Mouse (Mus musculus): Measurements from ENCODE around the gene Cs.

Gene Cs

DNA sequence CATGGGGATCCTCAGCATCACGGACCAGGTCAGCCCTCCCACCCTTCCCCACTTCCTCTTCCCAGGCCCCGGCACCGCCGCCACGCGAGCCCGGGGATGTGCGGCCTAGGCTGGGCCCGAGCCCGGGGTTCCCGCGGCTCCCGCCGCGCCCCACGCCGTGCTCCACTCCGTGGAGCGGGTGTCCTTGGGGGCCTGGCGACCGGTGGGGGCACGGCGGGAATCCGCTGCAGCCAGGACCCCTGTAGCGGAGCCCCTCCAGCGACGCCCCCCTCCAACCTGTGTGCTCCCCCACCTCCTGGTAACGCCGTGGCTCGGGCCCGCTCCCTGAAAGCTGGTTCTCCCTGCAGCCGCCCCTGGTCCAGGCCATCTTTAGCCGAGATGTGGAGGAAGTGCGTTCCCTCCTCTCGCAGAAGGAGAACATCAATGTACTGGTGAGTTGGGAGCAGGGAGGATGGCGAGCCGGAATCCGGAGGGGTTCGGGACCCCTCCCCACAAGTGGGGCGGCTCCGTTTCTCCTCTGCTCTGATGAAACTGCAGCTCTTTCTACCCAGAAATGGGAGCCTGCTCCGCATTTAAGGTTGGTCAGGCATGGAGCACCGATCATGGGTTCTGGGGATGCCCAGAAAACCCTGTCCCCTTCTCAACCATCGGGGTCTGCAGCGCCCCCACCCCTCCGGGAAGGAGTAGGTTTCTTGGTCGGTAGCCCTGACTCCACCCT is 39.8 kb downstream of the Cs start:
- DNase-seq: peak; percentile 62

DNA sequence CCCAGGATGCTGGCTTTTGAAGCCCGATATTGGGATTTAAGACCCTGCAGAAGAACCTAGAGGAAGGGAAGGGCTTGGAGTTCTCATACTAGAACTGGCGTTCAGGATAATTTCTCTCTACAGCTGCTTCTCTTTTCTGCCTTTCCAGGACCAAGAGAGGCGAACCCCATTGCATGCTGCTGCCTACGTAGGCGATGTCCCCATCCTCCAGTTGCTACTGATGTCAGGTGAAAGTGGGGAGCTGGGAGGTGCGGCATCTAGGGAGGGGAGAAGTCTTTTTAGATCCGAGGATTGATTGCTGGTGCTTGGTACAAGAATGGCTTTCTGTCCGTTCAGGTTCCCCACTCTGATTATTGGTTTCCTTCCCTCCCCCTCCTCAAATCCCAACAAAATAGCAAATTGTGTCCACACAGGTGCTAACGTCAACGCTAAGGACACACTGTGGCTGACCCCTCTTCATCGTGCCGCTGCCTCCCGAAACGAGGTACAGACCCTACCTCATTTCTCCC is 40.5 kb downstream of the Cs start:
- no peak for DNase-seq

DNA sequence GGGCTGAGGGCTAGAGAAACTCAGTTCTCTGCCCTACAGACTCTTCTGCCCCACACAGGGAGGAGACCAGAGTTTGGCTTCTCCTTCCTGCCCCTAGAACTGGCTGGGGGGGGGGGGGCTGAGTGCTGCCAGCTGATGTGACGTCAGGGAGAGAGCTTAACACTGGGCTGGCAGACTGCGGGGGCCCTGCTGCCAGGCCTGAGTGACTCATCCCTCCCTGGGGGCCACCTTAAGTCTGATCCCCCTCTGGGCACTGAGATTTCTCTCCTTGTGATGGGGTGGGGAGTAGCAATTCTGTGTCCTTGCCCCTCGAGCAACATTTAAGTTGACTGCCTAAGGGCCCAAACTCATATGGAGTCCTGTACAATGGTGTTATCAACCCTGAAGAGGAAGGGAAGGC is 40.9 kb downstream of the Cs start:
- no peak for DNase-seq

DNA sequence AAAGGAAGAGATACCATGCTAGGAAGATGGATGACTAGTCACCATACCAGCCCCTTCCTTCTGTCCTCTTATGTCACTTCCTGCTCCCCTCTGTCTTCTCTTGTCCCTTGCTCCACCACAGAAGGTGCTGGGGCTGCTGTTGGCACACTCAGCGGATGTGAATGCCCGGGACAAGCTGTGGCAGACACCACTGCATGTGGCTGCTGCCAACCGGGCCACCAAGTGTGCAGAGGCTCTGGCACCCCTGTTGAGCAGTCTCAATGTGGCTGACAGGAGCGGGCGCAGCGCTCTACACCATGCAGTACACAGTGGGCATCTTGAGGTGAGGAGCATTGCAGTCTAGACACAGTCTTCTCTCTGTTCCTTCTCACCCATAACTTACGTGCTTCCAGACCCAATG is 41.7 kb downstream of the Cs start:
- no peak for DNase-seq

DNA sequence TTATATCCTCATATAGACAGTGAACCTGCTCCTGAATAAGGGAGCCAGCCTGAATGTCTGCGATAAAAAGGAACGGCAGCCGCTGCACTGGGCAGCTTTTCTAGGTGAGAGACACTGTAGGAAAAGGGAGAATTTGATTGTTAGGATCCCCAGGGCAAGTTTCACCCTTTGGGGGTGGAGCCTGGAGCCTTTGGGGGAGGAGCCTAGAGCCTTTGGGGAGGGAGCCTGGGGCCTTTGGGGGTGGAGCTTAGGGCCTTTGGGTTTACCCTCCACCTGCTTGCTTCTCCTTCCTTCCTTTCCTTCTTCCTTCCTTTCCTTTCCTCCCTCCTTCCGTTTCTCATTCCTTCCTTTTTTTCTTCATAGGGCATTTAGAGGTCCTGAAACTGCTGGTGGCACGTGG is 43.0 kb downstream of the Cs start:
- DNase-seq: no peak

DNA sequence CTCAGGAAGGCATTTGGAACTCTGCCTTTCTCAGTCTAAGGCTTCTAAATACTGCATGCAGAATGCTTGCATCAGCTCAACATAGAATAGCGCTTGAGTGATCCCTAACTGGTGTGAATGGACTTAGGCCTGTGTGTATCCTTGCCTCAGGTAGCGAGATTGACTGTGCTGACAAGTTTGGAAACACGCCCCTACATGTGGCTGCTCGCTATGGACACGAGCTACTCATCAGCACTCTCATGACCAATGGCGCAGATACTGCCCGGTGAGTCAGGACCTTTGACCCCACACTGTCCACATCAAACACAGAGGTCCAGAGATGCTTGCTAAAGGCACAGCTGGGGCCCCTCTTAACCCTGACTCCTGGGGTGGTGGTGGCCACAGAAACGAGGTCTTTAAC is 44.9 kb downstream of the Cs start:
- no peak for DNase-seq

DNA sequence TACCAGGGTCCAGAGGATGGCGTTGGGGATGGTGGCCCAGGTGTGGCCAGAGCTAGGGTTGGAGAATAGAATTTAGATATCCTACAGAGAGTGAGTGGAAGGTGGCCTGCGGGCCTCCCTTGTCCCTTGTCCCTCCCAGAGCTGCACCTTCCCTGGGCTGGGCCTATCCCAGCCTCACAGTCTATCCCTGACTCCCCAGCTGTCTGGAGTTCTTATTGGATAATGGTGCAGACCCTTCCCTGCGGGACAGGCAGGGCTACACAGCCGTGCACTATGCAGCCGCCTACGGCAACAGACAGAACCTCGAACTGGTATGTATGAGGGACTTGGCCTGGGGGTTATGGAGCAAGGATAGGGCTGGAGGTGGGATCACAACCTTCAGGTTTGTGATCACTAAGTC is 48.4 kb downstream of the Cs start:
- no peak for DNase-seq

DNA sequence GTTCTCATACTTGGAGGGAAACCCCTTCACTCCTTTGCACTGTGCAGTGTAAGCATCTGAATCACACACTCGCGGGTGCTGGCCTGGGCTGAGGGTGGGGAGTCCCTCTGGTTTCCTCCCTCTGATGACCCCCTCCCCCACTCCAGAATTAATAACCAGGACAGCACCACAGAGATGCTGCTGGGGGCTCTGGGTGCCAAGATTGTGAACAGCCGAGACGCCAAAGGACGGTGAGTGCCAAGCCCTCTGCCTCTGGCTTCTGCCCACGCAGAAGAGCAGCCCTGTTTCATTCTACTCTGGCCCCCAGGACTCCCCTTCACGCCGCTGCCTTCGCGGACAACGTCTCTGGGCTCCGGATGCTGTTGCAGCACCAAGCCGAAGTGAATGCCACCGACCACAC is 51.4 kb downstream of the Cs start:
- no peak for DNase-seq

DNA sequence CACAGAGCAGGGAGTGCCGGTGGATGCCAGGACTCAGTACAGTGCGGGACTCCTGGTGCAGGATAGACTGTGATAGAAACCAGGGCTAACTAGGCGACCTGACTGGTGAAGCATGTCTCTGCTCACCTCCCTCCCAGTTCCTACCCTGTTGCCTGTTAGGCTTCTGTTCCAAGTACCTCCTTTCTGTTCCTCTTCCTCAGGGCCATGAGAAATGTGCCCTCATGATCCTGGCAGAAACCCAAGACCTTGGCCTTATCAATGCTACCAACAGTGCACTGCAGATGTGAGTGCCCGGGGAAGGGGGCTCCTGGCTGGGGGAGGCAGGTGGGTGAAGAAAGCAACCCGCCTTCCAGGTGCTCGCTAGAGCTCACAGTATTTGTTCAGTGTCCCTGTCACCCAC is 52.0 kb downstream of the Cs start:
- no peak for DNase-seq

DNA sequence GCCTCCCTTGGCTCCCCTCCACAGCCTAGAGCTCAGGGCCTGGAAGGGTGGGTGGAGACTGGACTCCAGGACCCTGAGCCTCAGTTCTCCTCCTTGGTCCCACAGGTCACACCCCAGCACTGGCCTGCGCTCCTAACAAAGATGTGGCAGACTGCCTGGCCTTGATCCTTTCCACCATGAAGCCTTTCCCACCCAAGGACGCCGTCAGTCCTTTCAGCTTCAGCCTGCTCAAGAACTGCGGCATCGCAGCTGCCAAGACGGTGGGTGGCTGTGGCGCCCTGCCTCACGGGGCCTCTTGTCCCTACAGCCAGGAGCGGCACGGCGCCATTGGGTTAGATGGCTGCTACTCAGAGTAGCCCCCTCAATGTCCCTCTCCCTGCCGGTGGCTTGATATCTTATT is 52.8 kb downstream of the Cs start:
- DNase-seq: no peak

DNA sequence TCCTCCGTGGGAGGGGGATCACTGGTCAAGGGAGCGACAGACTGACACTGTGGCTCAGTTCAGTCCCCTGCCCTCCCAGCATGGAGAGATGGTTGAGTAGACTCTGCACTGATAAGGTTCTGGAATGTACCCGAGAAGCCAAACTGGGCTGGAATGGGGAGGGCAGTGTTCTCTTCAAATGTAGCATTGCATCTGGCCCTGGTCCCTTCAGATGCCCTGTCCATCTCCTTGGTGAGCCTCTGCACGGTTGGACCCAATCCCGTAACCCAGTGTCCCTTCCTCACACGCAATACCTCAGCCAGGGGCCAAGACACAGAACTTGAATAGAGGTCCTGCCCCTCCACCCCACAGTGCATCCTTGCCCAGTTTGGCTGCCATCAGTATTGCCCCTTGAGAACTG is 54.3 kb downstream of the Cs start:
- DNase-seq: no peak

DNA sequence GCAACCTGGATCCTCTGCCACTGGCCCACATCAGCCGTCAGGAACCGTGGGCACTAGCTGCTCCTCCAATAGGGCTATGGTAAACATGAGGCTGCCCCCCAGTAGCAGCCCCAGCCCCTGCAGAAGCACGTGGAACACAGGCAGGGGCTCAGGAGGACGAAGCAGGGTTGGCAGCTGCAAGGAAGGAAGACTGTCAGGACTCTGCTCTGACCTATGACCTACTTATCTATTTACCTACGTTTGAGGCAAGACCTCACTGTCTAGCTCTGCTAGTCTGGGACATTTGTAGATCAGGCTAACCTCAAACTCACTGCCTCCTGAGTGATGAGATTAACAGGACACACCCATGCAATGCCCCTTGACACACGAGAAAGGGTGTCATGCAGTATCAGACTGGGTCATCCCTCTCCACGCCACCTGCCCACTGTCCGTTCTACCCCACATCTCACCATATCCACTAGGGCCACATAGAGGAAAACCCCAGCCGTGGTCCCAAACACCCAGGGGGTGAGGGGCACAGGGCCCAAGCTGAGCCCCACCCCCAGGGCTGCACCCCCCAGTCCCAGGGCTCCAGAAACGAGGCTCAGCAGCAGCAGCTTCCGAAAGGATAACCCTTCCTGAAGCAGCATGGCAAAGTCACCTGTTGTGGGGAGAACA is 58.6 kb downstream of the Cs start:
- DNase-seq: no peak

DNA sequence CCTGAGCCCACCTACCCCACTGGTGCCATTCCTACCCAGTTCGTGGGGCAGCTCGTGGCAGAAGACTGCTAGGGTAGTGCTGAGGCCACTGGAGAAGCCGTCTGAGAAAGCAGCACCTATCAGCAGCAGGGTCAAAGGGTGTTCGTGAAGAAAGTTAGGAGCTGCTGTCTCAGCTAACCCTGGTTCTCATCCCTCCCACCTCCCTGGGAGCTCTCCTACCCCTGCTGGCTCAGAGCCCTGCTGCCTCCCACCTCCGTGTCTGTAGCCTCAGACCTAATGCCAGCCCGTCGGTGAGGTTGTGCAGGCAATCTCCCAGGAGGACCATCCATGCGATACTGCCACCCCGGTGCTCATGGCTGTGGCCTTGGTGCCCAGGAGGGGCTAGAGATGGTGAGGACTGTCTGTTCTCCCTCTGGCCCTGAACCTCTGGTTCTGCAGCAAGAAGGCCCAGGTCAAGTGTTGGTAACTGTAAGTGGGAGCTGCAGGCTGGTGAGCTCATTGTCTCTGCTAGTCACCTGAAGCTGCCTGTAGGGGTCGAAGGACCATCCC is 59.3 kb downstream of the Cs start:
- DNase-seq: no peak

DNA sequence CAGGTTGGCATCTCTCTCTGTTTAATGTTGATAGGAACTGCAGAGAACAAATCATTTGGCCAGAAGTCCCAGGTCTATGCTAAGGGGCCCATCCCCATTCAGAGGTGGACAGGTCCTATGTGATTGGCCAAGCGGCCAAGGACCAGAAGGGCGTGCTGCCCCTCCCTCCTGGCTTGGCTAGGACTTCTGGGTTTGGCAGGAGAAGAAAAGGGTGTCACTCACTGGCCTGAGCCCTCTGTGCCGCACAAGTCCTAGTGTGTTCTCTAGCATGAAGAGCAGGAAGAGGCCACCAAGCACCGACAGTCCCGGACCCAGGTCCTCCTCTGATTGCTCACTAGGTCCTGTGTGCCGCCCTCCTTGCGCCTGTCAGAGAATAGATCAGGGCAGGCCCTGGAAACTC is 59.9 kb downstream of the Cs start:
- no peak for DNase-seq

DNA sequence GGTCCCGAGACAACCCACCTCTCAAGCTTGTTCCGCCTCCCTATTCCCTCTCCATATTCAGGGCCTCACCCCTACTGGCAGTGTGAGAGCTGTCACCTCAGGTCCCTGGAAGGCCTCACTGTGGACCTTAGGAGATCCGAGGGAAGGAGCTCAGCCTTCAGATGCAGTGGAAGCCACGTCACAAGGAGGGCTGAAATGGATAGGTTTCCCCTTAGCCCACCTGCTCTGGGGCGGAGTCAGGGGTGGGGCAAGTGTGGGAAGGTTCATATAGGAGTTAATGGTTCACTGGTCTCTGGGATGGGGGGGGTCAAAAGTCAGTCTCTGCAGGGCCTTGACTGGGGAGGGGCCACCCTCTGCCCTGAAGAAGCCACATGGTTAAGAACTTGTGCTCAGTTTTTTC is 62.8 kb downstream of the Cs start:
- DNase-seq: no peak

DNA sequence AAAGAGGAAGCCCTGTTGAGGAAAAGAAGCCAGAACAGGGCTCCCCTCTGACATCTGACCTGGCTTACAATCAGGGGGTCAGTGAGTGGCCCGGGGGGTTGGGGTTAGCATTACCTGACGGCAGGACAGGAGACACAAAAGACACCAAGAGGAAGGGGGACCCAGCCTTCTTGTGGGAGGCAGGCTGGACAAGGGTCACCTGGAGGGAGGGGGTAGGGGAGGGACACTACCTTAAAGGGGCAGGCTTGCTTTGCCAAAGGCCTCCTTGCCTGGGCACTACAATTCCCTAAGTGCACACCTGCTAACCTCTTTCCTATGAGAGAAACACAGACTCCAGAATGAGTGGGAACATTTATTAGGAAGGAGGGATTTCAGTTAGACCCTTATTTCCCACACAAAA is 63.5 kb downstream of the Cs start, which contains the start of gene Slc39a5:
Slc39a5 (minus strand) TSS at position 174 of the 400 bp plus-strand sequence.
- DNase-seq: no peak

DNA sequence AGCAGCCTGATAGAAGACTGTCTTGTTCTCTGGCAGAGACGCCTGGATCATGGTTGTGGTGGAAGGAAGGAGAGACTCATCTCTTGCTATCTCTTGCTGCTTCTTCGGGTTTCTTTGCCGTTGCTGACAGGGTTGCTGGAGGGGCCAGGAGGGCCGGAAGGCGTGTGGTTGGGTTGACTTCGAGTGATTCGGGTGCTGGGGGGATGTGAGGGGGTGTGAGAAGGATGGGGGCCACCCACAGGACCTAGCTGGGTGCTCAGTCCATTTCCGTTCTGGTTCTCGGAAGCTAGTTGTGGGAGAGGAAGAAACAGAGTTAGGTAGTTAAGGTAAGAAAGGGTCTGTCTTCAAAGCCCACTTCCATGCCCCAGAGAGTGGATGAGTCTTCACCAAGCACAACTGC is 64.1 kb downstream of the Cs start:
- no peak for DNase-seq

DNA sequence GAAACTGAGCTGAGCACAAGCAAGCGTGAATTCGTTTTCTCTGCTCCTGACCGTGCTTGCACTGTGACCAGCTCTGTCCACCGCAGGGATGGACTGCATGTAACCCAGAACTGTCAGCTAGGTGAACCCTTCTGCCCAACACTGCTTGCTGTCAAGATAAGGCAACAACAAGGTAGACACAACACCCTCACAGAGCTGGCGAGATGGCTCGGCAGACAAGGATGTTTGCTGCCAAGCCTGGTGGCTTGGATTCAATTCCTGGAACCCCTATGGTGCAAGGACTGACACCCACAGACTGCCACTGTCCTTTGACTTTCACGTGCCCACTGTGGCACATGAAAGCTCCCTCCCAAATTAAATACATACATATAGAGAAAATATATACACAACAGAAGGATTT is 66.4 kb downstream of the Cs start:
- DNase-seq: no peak

DNA sequence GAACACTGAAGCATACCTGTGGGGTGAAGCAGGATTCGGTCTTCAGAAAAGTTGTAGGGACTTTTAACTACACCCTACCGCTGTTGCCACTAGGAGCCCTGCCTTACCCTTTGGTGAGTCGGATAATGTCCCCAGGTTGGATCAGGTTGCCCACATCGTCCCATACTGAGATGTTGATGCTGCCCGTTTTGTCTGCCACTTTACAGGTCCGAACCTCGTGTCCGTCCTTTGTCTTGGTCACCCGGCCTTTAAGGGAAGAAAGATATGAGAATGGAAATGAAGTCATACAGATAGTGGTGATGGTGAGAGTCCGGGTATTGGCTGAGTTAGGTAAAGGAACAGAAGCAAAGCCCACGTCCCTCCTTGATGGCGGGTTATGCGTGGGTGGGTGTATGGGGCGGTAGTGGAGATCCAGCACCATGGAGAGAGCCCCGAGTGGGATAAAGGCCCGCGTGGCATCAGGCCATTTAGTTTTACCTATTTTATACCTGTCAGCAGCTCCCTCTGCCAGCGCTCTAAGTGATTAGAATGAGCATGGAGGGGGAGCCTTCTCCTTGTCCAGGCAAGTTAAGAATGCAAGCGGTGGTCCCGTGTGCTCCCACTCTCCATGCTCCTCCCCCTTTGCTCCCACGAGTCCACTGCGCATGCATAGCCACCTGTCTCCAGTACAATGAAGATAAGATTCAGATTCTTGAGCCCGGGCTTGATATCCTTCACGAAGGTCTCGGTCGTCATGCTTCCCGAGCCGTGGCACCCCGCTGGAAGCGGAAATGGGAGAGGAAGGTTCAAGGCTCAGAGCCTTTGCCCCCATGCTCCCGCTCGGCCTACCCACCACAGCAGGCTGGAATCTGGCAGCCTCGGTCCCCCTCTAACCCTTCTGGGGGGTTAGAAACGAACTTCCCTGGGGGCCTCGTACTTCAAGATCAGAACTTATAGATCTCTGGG is 71.3 kb downstream of the Cs start:
- DNase-seq: peak; percentile 36

DNA sequence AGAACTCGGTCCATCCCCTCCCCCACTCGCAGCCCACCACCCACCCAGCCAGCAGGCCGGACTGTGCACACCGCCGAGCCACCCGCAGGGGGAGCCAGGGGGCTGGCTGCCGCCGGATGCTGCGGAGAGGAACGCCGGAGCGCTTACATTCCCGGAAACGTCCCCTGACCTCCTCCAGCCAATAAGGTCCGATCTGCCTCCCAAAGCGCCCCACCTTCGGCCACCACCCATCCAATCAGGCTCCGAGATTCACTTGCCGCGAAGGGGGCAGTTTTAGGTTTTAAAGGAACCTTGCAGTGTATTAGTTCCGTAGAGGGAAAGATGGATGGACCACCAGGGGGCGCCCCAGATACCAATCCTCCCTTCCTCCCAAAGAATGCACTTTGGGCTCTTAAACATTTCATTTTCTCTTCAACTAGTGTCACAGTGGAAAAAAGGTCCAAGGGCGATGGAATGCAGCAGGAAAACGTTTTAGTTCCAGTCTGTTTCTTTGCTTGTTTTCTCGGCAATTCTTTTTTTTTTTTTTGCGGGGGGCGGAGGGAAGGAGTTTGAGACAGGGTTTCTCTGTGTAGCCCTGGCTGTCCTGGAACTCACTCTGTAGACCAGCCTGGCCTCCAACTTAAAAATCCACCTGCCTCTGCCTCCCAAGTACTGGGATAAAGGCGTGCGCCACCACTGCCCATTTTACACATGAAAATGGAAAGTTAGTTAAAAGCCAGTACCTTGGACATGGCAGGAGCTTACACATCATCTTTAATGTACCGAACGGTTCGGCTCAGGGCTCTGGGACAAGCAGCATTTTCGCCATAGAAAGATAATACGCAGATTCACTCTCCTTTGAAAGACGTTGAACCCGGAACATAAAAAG is 72.4 kb downstream of the Cs start:
- peak; percentile 97 for DNase-seq

DNA sequence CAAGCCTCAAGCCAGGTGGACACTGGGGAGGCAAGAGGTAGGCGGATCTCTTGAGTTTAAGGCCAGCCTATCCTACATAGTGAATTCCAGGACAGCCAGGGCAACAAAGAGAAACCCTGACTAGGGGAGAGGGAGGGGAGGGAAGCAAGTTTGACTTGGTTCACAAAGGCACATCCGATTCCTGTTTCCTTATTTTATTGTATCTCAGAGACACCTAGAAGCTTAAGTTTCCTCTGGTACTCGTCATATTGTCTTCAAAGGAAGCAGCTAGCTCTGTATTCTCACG is 73.0 kb downstream of the Cs start:
- DNase-seq: peak; percentile 25

Measured in thymus, postnatal 25 days (tissue).